Mouse (Mus musculus): ENCODE results near the gene Mvd.

GRCm38 (mm10) chr8:122441326-122441725 lies 1.9 kb downstream of the Mvd start:
- TF ChIP-seq POLR2A (IDR thresholded peaks at IDR 0.05; ENCODE audit: low read depth, low read length): no peak
- no peak for TF ChIP-seq CTCF (IDR thresholded peaks at IDR 0.05; ENCODE audit: borderline replicate concordance, insufficient read depth, low read length)
